Mouse (Mus musculus) heart, postnatal 0 days (tissue): ENCODE measurements at regions not wholly inside any gene's neighbourhood (a gene's known extent, or its start where the extent isn't known, plus 50 kb on each side); places are given as distances from the start of the nearest gene placed in this dataset.

Experiments used
- ATAC-seq: fragments of 200-750 bp; cut with Nextera tagmentation; 2 replicates; pipeline ENCODE4 v1.8.0; 2017; ENCODE audit warnings: low read depth, moderate number of reproducible peaks, moderate library complexity; ENCODE audit not compliant: insufficient read depth
- DNase-seq: peaks from one replicate; pipeline ENCODE4 v3.0.0-alpha.2; 2016; ENCODE audit warnings: low spot score
- H3K27ac ChIP-seq: fragments of 300-500 bp; sonication (generic); 2 replicates; pipeline ENCODE4 v1.5.1; 2014; ENCODE audit warnings: low read depth, mild to moderate bottlenecking
- H3K27me3 ChIP-seq: fragments of 300-500 bp; sonication (generic); 2 replicates; pipeline ENCODE4 v1.6.1; 2014; ENCODE audit warnings: low read length, mixed read lengths; ENCODE audit not compliant: control insufficient read depth, insufficient read depth
- H3K36me3 ChIP-seq: fragments of 300-500 bp; sonication (generic); replicated peaks from 2 replicates; pipeline ENCODE4 v1.6.1; 2014; ENCODE audit warnings: low read length, mixed read lengths; ENCODE audit not compliant: control insufficient read depth, insufficient read depth
- H3K4me1 ChIP-seq: fragments of 300-500 bp; sonication (generic); 2 replicates; pipeline ENCODE4 v1.6.1; 2014; ENCODE audit warnings: antibody characterized with exemption; ENCODE audit not compliant: control insufficient read depth, insufficient read depth
- H3K4me2 ChIP-seq: fragments of 300-500 bp; sonication (generic); 2 replicates; pipeline ENCODE4 v1.6.1; 2014; ENCODE audit warnings: low read depth, mild to moderate bottlenecking, low read length, moderate library complexity
- H3K4me3 ChIP-seq: fragments of 300-500 bp; sonication (generic); 2 replicates; pipeline ENCODE4 v1.5.1; 2014; ENCODE audit warnings: low read depth, low read length
- H3K9ac ChIP-seq: fragments of 300-500 bp; sonication (generic); replicated peaks from 2 replicates; pipeline ENCODE4 v1.6.1; 2014; ENCODE audit warnings: low read depth, low read length, mixed read lengths
- H3K9me3 ChIP-seq: fragments of 300-500 bp; sonication (generic); replicated peaks from 2 replicates; pipeline ENCODE4 v1.6.1; 2016; ENCODE audit warnings: low read length; ENCODE audit not compliant: control insufficient read depth
- CTCF ChIP-seq: IDR thresholded peaks from 2 replicates; pipeline ENCODE4 v1.5.1; 2016; ENCODE audit warnings: antibody characterized with exemption, control low read depth, low read depth
- EP300 ChIP-seq: IDR thresholded peaks from 2 replicates; pipeline ENCODE4 v1.6.1; 2016; ENCODE audit warnings: antibody characterized with exemption, low read depth
- whole genome bisulfite sequencing: fragments of 180-500 bp; shearing (Covaris S2); extraction: QIAGEN DNeasy Blood & Tissue Kit; methylation state at CpG from one replicate; pipeline ENCODE4 v1.1.7; 2014; 5-methylcytosine and 5-hydroxymethylcytosine counted together

DNA sequence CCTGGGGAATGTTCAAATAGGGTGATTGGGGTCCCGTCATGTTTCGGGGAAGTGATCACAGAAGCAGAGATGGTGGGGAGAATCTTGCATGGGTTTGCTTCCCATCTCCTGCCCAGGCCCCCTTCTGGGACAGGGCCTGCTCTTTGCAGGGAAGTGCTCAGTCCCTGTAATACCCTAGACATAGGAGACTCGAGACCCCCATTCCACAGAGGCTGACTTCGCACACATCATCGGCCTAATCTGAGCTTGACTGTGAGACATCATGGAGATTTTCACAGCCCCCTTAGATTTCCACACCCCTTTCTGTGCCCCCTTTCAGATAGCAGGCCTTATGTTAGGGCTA lies 86.0 kb downstream of the Amer3 start:
- Histone ChIP-seq H3K4me3 (no peak overlapping the region), H3K9ac (no peak overlapping the region), H3K4me1 (no peaks in the 10 kb centered on the region), H3K27me3 (no peaks in the 10 kb centered on the region), H3K27ac (no peak overlapping the region), H3K36me3 (no peaks in the 10 kb centered on the region), H3K9me3 (no peaks in the 10 kb centered on the region), H3K4me2 (no peak overlapping the region)
- ATAC-seq (peak; percentile 21; the same call in 1 of the 2 replicates), DNase-seq (no peak)
- WGBS, result 63% methylated on average over 5 of the region's 5 CpGs
- TF ChIP-seq EP300, result no peak
- no peak for TF ChIP-seq CTCF

DNA sequence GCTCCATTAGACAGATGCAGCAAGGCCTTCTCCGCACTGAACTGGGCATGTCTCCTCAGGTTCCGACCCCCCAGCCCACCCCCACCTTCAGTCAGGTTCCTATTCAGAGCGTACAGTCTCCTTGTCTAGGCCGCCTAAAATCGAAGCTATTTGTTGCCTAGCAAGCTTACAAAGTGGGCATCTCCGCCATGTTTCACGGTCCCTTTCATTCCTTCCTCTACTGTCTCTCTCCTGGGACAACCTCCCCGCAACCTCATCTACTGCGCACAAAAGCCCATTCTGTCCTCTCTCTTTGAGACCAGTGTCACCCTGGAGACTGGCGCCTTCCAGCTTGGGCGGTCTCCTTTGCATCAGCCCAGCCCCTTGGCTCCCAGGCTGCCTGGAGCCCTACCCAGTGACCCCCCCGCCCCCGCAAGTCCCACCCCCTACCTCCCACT lies 86.8 kb downstream of the Amer3 start:
- Histone ChIP-seq H3K27ac (no peak overlapping the region), H3K4me2 (no peak overlapping the region), H3K27me3 (no peaks in the 10 kb centered on the region), H3K36me3 (no peaks in the 10 kb centered on the region), H3K9me3 (no peaks in the 10 kb centered on the region), H3K4me1 (no peaks in the 10 kb centered on the region), H3K4me3 (no peak overlapping the region), H3K9ac (no peak overlapping the region)
- DNase-seq, result no peak
- 84% methylated on average over 13 of the region's 13 CpGs for WGBS
- TF ChIP-seq EP300, result no peak
- TF ChIP-seq CTCF, result no peak
- no peak for ATAC-seq

DNA sequence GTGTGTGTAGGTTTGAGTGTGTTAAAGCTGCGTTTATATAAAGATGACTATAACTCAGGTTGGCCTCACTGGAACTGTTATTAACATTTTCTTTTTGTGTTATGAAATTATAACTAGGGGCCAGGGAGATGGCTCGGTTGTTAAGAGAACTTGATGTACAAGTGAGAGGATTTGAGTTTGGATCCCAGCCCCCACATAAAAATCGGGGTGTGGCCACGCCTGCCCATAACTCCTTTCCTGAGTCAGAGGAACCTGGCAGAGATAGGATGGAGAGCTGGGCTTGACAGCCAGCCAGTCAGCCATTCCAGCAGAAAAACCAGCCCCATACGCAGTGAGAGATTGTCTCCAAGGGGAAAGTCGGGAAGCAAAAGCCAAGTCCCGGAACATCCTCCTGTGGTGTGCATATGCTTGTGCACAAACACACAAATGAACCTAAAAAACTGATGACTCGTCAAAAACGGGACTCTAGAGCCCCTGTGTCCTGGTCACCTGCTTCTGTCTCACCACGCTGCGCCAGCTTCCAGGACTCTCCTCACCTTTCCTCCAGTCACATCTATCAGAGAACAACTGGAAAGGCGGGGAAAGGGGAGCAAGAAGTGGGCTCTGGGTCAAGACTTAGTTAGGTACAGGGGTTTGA lies 97.8 kb downstream of the Amer3 start:
- no peak for DNase-seq
- H3K27ac ChIP-seq, result no peak overlapping the region
- H3K4me1 ChIP-seq, result peaks cover 14% of the 10 kb centered on the region
- TF ChIP-seq EP300, result no peak
- no peak for TF ChIP-seq CTCF
- no peaks in the 10 kb centered on the region for H3K36me3 ChIP-seq
- no peak for ATAC-seq
- WGBS, result 42% methylated on average over 12 of the region's 12 CpGs
- H3K27me3 ChIP-seq, result peaks cover 30% of the 10 kb centered on the region
- H3K9me3 ChIP-seq, result no peaks in the 10 kb centered on the region
- no peak overlapping the region for H3K9ac ChIP-seq
- H3K4me2 ChIP-seq, result no peak overlapping the region
- no peak overlapping the region for H3K4me3 ChIP-seq

DNA sequence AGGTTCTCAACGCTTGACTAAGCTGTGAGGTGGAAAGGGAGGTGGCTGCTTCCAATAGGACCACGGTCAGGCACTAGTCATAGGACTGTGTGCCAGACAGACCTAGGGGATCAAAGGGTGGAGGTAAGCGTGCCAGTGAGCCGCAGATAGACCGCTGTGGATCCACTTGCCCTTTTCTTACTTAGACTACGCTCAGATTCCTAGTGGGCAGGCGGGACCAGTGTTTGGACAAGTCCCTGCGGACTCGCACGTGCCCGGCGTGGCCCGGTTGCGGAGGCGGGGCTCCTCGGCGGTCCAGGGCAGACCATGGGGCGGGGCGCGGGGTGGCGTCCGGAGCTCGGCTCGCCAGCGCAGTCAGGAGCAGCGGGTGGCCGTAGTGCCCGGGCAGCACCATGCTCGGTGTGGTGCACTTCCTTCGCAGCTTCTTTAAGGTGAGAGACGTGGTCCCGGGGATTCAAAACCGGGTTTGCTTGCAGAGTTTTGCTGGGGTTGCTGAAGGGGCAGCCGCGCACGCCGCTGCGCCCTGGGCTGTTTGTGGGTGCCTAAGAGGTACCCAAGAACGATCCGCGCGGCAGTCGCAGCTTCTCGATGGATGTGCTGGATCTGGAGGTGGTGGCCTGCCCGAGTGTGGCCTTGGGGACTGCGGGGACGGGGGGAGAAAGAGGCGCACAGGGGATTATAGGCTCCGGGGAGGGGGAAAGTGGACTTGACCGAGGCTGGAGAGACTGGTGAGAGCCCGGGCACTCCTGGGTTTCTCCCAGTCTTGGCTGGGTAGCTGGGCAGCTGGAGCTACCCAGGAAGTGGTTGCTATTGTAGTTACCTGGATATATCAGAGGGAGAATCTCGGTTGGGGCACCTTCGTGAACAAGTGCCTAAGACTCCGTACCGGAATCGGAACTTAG lies 98.6 kb downstream of the Amer3 start:
- Histone ChIP-seq H3K27ac (no peak overlapping the region), H3K27me3 (peaks cover 30% of the 10 kb centered on the region), H3K4me1 (peaks cover 14% of the 10 kb centered on the region), H3K36me3 (no peaks in the 10 kb centered on the region), H3K9ac (no peak overlapping the region), H3K4me3 (peak overlapping the region; percentile 46), H3K4me2 (peak overlapping the region; percentile 78), H3K9me3 (no peaks in the 10 kb centered on the region)
- DNase-seq (no peak), ATAC-seq (peak; percentile 62)
- WGBS, result under 1% methylated on average over 56 of the region's 56 CpGs
- no peak for TF ChIP-seq CTCF
- no peak for TF ChIP-seq EP300

DNA sequence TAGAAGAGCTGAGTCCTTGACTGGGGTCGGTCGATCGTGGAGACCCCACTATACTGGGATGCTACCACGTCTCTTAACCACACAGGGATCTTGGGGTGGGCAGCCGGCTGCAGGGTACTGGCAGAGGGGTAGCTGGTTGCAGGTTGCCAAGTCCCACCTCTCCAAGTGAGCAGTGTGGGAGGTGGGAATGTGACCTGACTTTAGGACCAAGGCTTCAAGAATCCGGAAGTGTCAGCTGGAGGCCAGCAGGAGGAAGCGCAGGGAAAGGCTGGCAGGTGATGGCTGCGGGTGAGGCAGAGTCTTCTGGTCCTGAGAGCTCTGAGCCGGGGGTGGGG lies 99.2 kb downstream of the Amer3 start:
- H3K9ac ChIP-seq, result no peak overlapping the region
- H3K27ac ChIP-seq, result no peak overlapping the region
- DNase-seq (no peak), ATAC-seq (0 out of 2 replicates have a peak, but pooled peaks have one; percentile 7)
- peaks cover 14% of the 10 kb centered on the region for H3K4me1 ChIP-seq
- peak overlapping the region; percentile 46 for H3K4me3 ChIP-seq
- H3K4me2 ChIP-seq, result peak overlapping the region; percentile 78
- H3K27me3 ChIP-seq, result peaks cover 30% of the 10 kb centered on the region
- H3K9me3 ChIP-seq, result no peaks in the 10 kb centered on the region
- WGBS, result 3% methylated on average over 9 of the region's 9 CpGs
- TF ChIP-seq EP300 (no peak), CTCF (no peak)
- H3K36me3 ChIP-seq, result no peaks in the 10 kb centered on the region
